Mouse (Mus musculus): ENCODE data around the gene Synpo2.

DNA sequence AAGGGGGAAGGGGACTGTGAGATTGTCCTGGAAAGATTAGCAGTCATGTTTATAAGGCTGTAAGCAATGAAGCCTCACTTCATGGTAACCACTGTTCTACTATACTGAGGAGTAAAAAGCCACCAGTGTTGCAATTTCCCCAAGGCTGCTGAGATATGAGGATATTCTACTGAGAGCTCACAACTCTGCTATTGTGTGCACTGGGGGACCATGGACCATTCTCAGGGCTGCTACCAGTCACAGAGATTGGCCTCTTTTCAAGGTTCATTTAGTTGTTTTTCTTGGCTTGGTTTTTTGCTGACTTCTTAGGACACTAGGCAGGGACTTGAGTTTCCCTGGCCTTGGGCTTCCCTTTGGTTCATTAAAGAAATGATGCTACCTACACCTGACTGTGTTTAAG, 162.6 kb downstream of the Synpo2 start:
- TF ChIP-seq CTCF (conservative IDR thresholded peaks at IDR 0.05; ENCODE audit: insufficient read depth, insufficient read length, low read depth, low read length): no peak
- TF ChIP-seq POLR2A (IDR thresholded peaks at IDR 0.05; ENCODE audit: low read depth, low read length): no peak

All from kidney, adult 2 months (tissue).